Mouse (Mus musculus): ENCODE results near the gene Casp9. TPM values are rescaled to one million over a fixed set of nuclear protein-coding genes. Genes with fewer than 3 reads are reported as not detected.

Gene Casp9
- polyA plus RNA-seq, 1 experiment: not detected

GRCm38 (mm10) chr4:141863726-141864280, 70.4 kb downstream of the Casp9 start:
- WGBS: 91% methylated on average over 7 of the region's 7 CpGs
- Histone ChIP-seq H3K4me3 (ENCODE audit: insufficient read depth, low read depth, low read length) (no peak overlapping the region), H3K27ac (ENCODE audit: insufficient read depth, low read depth, low read length) (no peak overlapping the region), H3K4me1 (ENCODE audit: control insufficient read depth, insufficient read depth, low read length) (peaks cover 42% of the 10 kb centered on the region)
- no peak for TF ChIP-seq POLR2A (IDR thresholded peaks at IDR 0.05; ENCODE audit: insufficient read depth, low read depth, low read length)
- TF ChIP-seq CTCF (IDR thresholded peaks at IDR 0.05; ENCODE audit: insufficient read depth, low read depth, low read length): no peak

GRCm38 (mm10) chr4:141864506-141864905, 71.1 kb downstream of the Casp9 start:
- no peak overlapping the region for H3K4me3 ChIP-seq (ENCODE audit: insufficient read depth, low read depth, low read length)

GRCm38 (mm10) chr4:141865006-141865405, 71.6 kb downstream of the Casp9 start:
- Histone ChIP-seq H3K4me3 (ENCODE audit: insufficient read depth, low read depth, low read length) (no peak overlapping the region), H3K27ac (ENCODE audit: insufficient read depth, low read depth, low read length) (no peak overlapping the region), H3K4me1 (ENCODE audit: control insufficient read depth, insufficient read depth, low read length) (peaks cover 51% of the 10 kb centered on the region)
- WGBS: 87% methylated on average over 5 of the region's 5 CpGs
- TF ChIP-seq CTCF (IDR thresholded peaks at IDR 0.05; ENCODE audit: insufficient read depth, low read depth, low read length) (no peak), POLR2A (IDR thresholded peaks at IDR 0.05; ENCODE audit: insufficient read depth, low read depth, low read length) (no peak)

More at GRCm38 (mm10) chr4:141864506-141864905, 71.1 kb downstream of the Casp9 start:
- peaks cover 46% of the 10 kb centered on the region for H3K4me1 ChIP-seq (ENCODE audit: control insufficient read depth, insufficient read depth, low read length)
- no peak overlapping the region for H3K27ac ChIP-seq (ENCODE audit: insufficient read depth, low read depth, low read length)
- WGBS: 95% methylated on average over 8 of the region's 8 CpGs
- no peak for TF ChIP-seq POLR2A (IDR thresholded peaks at IDR 0.05; ENCODE audit: insufficient read depth, low read depth, low read length)
- no peak for TF ChIP-seq CTCF (IDR thresholded peaks at IDR 0.05; ENCODE audit: insufficient read depth, low read depth, low read length)

Other genes starting within 250 kb of the Casp9 start
- not detected in 2 replicates for gene Fblim1, start 187.5 kb upstream of the Casp9 start, polyA plus RNA-seq (2012; ENCODE audit: insufficient read depth, insufficient read length, low replicate concordance, missing spikeins)
- gene Tmem82, start 175.0 kb upstream of the Casp9 start, polyA plus RNA-seq (2012; ENCODE audit: insufficient read depth, insufficient read length, low replicate concordance, missing spikeins): not detected in 2 replicates
- not detected in 2 replicates for gene Slc25a34, start 169.8 kb upstream of the Casp9 start, polyA plus RNA-seq (2012; ENCODE audit: insufficient read depth, insufficient read length, low replicate concordance, missing spikeins)
- not detected in 2 replicates for gene Plekhm2, start 128.7 kb upstream of the Casp9 start, polyA plus RNA-seq (2012; ENCODE audit: insufficient read depth, insufficient read length, low replicate concordance, missing spikeins)
- not detected in 2 replicates for gene Rsc1a1, start 108.0 kb upstream of the Casp9 start, polyA plus RNA-seq (2012; ENCODE audit: insufficient read depth, insufficient read length, low replicate concordance, missing spikeins)
- gene Ddi2, start 70.2 kb upstream of the Casp9 start, polyA plus RNA-seq (2012; ENCODE audit: insufficient read depth, insufficient read length, low replicate concordance, missing spikeins): 31.7 TPM in 1 of 2 replicates, not detected in the other
- not detected in 2 replicates for gene Agmat, start 46.9 kb upstream of the Casp9 start, polyA plus RNA-seq (2012; ENCODE audit: insufficient read depth, insufficient read length, low replicate concordance, missing spikeins)
- not detected in 2 replicates for gene Dnajc16, start 2.7 kb upstream of the Casp9 start, polyA plus RNA-seq (2012; ENCODE audit: insufficient read depth, insufficient read length, low replicate concordance, missing spikeins)
- not detected in 2 replicates for gene Cela2a, start 32.5 kb downstream of the Casp9 start, polyA plus RNA-seq (2012; ENCODE audit: insufficient read depth, insufficient read length, low replicate concordance, missing spikeins)
- gene Ctrc, start 52.7 kb downstream of the Casp9 start, polyA plus RNA-seq (2012; ENCODE audit: insufficient read depth, insufficient read length, low replicate concordance, missing spikeins): not detected in 2 replicates
- not detected in 2 replicates for gene Efhd2, start 81.3 kb downstream of the Casp9 start, polyA plus RNA-seq (2012; ENCODE audit: insufficient read depth, insufficient read length, low replicate concordance, missing spikeins)
- gene Fhad1, start 221.5 kb downstream of the Casp9 start, polyA plus RNA-seq (2012; ENCODE audit: insufficient read depth, insufficient read length, low replicate concordance, missing spikeins): not detected in 2 replicates